Mouse (Mus musculus) embryonic fibroblast, embryonic 13.5 days (primary cell): ENCODE measurements around the gene Pknox2.

Experiments
- CTCF ChIP-seq: IDR thresholded peaks from 2 replicates; pipeline ENCODE4 v1.5.1; 2011; ENCODE audit warnings: mild to moderate bottlenecking, control low read depth, low read length, moderate library complexity, borderline replicate concordance; ENCODE audit not compliant: insufficient read depth
- POLR2A ChIP-seq: IDR thresholded peaks from 2 replicates; pipeline ENCODE4 v1.6.1; 2011; ENCODE audit warnings: low read depth, mild to moderate bottlenecking, control low read depth, low read length, moderate library complexity

DNA sequence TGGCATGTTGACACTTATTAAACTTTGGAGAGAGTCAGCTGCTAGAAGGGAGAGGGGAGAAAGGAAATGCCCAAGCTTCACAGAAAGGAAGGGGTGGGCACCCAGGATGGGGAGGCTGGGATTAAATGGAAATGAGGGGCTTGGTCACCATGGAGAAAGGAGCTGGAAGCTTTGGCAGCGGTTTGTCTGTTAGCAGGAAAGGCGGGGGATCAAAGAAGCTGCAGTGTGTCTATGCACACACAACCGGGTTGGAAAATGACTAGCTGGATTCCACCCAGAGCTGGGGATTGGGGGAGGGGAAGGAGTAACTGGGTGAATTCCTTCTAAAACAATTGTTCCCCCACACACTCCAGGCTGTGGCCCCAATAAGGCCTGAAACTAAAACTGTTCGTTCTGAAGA is 31.7 kb upstream of the Pknox2 start:
- TF ChIP-seq CTCF = no peak
- TF ChIP-seq POLR2A = no peak
